Mouse (Mus musculus) layer of hippocampus, postnatal 14 days (tissue): ENCODE data around the gene Izumo1. TPM values are rescaled to one million over a fixed set of nuclear protein-coding genes. Genes with fewer than 3 reads are reported as not detected.

Experiments
- DNase-seq, 2 experiments: peaks; one replicate each; pipeline ENCODE4 v3.0.0; 2021 to 2022; ENCODE audit warnings: low spot score in 2 of 2, mixed read lengths in 1 of 2
- total RNA-seq, 2 experiments: library from RNA; stranded (reverse); gene quantifications; 2 replicates each; pipeline ENCODE4 v1.2.3; 2021

Gene Izumo1
- total RNA-seq, 2 experiments from 2014 or later: 0.23 TPM; not detected in 1

DNA sequence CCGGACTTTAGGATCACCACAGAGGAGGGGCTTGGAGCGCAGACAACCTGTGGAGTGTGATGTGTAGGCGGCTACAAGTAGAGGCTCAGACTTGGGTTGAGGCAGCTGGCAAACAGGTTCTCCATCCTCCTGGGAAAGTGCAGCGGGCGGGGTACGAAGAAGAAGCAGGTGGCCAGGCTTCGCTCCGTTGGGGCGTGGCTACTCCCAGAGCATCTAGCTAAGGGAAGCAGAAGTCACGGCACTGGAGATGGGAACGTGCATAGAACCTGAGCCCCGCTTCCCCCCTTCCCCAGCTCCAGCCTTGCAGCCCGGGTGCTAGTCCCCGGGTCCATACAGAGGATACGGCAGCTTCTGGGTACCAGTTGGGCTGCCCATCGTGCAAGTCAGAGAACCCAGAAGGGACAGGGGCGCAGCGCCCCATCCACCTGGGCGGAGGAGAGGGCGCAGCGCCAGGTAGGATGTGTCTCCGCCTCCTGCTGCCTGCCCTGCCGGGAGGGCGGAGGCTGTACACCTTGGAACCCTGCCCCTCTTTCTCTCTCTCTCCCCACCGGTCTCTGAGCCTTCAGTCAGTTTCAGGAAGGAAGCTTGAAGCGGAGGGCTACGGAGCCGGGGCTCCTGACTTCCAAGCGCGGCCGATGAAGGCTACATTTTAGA, 4.4 kb upstream of the Izumo1 start, which contains the start of gene Fut1:
TSS of gene Fut1 (plus strand) at position 248 of the 654 bp plus-strand sequence.
- DNase-seq: no peak

GRCm38 (mm10) chr7:45618316-45618715, 3.3 kb upstream of the Izumo1 start:
- DNase-seq: no peak

DNA sequence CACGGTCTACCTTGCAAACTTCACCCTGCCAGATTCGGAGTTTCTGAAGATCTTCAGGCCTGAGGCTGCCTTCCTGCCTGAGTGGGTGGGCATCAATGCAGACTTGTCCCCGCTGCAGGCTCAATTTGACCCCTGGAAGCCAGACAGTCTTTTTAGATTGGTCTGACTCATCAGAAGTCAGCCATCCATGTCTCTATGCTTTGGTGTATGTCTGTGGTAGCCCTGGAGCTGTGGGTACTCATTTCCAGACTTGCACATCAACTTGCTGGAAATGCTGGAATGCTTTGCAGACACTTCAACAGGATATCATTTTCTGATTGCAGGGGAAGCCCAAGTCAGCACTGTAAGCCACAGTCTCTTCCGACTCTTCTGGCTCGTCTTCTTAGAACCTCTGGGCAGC, 2.0 kb upstream of the Izumo1 start:
- no peak for DNase-seq

GRCm38 (mm10) chr7:45623507-45623906, 1.9 kb downstream of the Izumo1 start:
- DNase-seq: no peak

- DNase-seq: no peak
These were observed 3.1 kb downstream of the Izumo1 start for GRCm38 (mm10) chr7:45624718-45625117.

- DNase-seq: no peak
These were observed 3.9 kb downstream of the Izumo1 start for GRCm38 (mm10) chr7:45625481-45625880.

GRCm38 (mm10) chr7:45626571-45627076, 5.0 kb downstream of the Izumo1 start:
- DNase-seq: no peak

DNA sequence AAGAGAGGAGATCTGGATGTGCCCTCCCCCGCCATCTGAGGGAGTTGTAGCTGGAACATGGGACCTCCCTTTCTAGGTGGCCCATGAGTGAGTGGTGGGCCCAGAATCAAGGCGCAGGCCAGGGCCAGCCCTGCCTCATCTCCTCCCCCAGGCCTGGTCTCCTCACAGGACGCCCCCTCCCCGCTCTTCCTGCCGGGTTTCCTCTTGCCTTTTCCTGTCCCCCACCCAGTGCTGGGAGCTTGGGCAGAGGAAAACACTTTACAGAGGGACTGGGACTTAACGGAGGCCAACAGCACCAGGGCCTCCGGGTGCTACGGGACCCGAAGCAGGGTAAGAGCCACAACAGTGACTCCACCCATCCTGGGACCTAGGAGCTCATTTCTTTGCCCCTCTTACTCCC, 5.7 kb downstream of the Izumo1 start, which contains the start of gene Rasip1:
TSS of gene Rasip1 (plus strand) at position 228 of the 400 bp plus-strand sequence.
- DNase-seq: no peak

DNA sequence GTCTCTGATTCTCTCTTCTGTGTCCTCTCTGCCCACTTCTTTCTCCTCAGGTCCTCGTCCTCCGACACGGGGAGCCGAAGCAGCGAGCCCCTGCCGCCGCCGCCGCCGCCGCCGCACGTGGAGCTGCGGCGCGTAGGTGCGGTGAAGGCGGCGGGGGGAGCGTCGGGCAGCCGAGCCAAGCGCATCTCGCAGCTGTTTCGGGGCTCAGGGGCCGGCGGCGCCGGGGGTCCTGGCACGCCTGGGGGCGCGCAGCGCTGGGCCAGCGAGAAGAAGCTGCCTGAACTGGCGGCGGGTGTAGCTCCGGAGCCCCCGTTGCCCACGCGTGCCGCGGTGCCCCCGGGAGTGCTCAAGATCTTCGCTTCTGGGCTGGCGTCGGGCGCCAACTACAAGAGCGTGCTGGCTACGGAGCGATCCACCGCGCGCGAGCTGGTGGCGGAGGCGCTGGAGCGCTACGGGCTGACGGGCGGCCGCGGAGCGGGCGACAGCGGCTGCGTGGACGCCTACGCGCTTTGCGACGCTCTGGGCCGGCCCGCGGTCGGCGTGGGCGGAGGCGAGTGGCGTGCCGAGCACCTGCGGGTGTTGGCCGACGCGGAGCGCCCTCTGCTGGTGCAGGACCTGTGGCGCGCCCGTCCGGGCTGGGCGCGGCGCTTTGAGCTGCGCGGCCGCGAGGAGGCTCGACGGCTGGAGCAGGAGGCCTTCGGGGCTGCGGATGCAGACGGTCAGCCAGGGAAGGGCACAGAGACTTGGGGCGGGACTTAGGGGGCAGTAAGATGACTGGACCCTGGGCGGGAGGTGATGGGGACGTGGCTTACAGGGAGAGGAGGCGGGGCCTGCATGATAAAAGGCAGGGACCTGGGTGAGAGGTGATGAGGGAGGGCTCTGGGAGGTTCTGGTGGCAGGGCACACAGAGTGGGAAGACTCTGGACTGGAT, 7.0 kb downstream of the Izumo1 start:
- peak; percentile 78 for DNase-seq

DNA sequence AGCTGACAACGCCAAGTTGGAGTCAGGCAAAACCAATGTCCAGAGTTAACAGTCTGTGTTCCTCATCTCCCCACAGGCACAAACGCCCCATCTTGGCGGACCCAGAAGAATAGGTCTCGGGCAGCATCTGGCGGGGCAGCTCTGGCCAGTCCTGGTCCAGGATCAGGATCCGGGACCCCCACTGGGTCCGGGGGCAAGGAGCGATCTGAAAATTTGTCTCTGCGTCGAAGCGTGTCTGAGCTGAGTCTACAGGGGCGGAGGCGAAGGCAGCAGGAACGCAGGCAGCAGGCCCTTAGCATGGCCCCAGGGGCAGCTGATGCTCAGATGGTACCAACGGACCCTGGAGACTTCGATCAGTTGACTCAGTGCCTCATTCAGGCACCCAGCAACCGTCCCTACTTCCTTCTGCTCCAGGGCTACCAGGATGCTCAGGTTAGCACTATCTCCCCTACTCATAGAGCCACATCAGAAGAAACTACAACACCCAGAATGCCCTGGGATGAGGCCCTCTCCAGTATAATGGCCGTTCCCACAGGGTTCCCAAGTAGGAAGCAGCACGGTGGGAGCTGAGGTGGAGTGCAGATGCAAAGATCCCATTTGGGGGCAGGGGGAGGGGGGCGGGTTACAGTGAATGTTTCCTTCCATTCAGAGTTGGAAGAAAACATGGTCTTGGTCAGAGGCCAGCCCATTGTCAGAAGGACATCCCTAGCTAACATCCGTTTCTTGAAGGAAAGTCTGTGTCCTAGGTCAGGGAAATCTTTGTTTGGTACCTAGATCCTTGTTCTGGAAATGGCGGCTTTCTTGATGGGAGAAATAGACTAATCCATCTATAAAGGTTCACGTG, 8.7 kb downstream of the Izumo1 start:
- DNase-seq: no peak

DNA sequence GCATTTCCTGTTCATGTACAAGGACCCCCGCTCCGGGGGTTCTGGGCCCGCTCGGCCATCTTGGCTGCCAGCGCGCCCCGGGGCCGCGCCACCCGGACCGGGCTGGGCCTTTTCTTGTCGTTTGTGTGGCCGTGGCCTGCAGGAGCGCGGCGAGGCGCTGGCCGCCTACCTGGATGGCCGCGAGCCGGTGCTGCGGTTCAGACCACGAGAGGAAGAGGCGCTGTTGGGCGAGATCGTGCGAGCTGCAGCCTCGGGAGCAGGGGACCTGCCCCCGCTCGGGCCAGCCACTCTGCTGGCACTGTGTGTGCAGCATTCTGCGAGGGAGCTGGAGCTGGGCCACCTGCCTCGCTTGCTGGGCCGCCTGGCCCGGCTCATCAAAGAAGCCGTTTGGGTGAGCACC, 10.9 kb downstream of the Izumo1 start:
- no peak for DNase-seq

DNA sequence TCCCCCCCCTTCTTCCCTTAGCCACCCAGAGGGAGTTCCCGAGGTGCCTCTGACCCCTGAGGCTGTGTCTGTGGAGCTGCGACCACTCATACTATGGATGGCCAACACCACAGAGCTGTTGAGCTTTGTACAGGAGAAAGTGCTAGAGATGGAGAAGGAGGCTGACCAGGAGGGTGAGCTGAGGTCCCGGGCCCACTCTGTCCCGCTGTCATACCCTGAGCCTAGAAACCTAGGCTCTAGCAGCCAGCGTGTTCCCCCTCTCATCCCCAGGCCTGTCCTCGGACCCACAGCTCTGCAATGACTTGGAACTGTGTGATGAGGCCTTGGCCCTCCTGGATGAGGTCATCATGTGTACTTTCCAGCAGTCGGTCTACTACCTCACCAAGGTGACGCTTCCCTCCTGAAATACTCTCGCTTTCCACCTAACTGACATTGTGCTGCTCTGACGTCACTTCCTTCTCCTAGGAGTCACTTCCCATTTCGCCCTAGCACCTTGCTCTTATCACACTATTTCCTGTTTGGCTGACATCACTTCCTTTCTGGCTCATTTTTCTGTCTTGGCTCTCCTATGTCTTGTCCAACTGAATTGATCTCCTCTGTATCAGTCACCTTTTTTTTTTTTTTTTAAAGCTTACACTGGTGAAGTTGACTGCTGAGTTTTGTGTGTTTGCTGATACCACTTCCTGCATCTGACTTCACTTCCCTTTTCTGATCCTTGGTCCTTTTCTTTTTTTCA, 13.5 kb downstream of the Izumo1 start:
- DNase-seq: no peak

- no peak for DNase-seq
These were observed 14.4 kb downstream of the Izumo1 start for GRCm38 (mm10) chr7:45635711-45636688.

GRCm38 (mm10) chr7:45637710-45638109, 16.1 kb downstream of the Izumo1 start:
- DNase-seq: no peak

GRCm38 (mm10) chr7:45638623-45639401, 17.2 kb downstream of the Izumo1 start:
- DNase-seq: peak; percentile 90 to 97

DNA sequence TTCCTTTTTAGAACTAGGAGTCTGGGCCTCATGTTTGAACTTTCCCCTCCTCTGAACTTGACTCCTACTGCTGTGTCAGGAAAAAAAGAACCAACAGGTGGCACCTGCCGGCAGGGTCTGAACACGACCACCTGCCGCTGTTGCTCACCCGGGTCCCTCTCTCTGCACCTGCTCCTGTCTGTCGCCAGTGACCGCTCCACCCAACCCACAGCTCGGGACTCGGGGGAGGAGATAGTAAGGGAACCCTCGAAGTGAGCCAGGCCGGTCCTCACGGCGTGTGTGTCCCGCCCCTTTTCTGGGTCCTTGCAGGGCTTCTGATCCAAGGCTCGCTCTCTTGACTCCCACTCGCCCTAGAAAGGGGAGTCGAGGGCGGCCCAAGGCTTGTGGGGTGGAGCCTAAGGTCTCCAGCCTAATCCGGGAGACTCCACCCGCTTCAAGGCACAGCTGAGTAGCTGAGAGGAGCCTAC, 18.0 kb downstream of the Izumo1 start, which contains the start of gene Mamstr:
TSS of gene Mamstr (plus strand) at position 417 of the 467 bp plus-strand sequence.
- DNase-seq: no peak

GRCm38 (mm10) chr7:45640191-45640957, 18.8 kb downstream of the Izumo1 start:
- DNase-seq: no peak
